Mouse (Mus musculus) urinary bladder, postnatal 14 days (tissue): ENCODE measurements around the gene Syna.

ENCODE experiments used
- DNase-seq: peaks from one replicate; pipeline ENCODE4 v3.0.0; 2021; ENCODE audit warnings: low spot score

The Syna gene

DNA sequence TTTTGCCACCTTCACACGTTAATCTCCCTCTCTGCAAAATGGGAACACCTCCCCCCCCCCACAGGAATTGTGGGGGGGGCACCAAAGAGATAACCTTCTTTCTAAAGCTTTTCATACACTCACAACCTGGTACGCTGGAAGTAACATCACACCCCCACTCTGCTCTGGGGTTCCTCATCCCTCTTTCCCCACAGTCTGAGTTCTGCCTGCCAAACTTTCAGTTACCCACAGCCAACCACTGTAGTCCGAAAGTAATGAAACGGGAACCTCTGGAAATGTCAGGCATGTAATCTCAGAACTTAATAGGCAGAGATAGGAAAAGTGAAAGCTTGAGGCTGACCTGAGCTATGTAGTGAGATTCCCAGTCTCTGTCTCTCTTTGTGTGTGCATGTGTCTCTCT lies 7.5 kb upstream of the Syna start:
- DNase-seq: no peak

- no peak for DNase-seq
These were observed 5.7 kb upstream of the Syna start for GRCm38 (mm10) chr5:134565696-134566095.

- DNase-seq: no peak
These were observed 4.3 kb upstream of the Syna start for GRCm38 (mm10) chr5:134564272-134564671.

DNA sequence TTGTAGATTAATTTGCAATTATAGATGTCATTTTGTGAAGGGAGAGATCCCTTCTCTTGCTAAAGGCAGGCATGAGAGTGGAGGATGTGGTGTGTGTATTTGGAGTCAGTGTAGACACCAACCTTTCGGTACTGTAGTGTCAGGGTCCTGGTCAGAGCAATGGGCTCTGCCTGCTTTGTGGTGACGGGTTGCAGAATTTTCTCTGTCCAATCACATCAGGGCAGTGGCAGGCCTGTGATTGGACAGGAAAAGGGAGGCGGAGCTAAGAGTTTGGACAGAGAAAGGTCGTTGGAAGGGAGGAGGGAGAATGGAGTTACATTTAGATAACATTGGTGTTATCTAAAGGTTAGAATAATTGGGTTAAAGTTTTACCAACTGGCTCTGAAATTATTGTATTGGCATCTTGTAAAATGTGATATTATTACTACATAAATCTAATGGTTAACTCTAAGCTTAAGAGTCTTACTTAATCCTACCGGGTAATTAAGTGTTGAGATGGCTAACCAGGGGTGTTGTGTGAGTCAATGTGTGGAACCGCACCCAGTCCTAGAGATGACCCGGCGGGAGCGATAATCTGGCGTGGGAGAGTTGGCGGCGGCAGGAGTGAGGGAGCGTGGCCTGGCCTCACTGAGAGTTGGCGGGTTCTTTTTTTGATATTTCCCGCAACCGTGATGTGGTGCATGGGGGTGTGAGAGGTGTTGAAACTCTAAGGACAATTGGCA lies 640 bp upstream of the Syna start:
- no peak for DNase-seq

- peak; percentile 62 for DNase-seq
These were observed 4.4 kb downstream of the Syna start for GRCm38 (mm10) chr5:134555463-134556164.

DNA sequence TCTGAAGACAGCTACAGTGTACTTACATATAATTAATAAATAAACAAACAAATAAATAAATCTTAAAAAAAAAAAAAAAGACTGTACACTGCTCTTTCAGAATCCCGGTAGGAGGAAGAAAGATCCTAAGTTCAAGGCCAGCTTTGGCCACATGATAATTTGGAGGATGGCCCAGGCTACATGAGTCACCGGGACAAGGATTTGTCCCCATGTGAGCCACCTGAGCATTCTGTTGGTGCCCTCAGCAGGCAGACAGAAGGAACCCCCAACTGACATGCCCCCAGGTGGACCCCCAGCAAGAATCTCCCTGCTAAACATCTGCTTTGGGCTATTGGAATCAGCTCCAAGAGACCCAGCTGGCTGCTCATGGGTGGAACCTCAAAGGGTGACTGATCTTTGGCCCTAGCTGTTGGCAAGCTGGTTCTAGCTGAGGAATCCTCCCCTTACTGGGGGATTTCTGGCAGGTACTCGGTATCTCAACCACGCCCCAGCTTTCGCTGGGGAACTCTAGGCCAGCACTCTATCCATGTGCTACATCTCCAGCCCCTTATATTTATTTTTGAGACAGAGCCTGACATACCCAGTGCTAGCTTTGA lies 5.9 kb downstream of the Syna start:
- DNase-seq: no peak

DNA sequence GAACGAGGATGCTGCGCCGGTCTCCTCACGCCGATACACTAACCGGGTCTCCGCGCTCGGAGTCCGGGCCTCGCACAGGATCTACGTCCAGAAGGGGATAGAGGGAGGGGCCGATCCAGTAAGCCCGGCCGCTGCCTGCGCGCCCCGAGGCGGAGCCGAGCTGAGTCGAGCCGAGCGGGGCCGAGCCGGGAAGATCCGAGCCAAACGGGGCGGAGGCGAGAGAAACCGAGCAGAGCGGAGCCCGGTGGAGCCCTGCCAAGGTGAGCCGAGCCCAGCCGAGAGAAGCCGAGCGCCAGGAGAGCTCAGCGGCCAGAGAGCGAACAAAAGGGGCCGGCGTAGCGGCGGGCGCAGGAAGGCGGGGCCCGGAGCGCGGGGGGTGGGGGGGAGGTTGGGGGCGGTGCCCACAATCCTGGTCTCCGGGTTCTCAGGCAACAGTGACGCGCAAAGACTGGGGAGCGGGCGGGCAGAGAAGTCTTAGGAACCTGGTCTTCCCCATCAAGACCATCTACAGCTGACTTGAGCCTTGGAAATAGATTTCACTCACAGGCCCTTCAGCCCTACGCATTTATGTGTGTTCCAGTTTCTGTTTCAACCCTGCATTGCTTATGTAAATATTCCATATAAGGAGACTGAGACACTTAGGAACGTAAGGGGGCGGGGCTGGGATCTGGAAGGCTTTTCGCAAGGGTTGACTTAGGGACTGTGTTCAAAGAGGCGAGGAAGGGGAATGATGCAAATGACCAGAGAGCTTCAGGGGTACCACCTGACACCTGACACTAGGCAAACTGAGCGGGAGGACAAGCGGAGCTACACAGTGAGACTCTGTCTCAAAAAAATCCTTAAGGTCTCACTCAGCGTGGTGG lies 7.6 kb downstream of the Syna start, which contains the start of gene Clip2:
Gene Clip2, minus strand, starts transcription at position 325 of the 863 bp plus-strand sequence.
- DNase-seq: peak; percentile 99

DNA sequence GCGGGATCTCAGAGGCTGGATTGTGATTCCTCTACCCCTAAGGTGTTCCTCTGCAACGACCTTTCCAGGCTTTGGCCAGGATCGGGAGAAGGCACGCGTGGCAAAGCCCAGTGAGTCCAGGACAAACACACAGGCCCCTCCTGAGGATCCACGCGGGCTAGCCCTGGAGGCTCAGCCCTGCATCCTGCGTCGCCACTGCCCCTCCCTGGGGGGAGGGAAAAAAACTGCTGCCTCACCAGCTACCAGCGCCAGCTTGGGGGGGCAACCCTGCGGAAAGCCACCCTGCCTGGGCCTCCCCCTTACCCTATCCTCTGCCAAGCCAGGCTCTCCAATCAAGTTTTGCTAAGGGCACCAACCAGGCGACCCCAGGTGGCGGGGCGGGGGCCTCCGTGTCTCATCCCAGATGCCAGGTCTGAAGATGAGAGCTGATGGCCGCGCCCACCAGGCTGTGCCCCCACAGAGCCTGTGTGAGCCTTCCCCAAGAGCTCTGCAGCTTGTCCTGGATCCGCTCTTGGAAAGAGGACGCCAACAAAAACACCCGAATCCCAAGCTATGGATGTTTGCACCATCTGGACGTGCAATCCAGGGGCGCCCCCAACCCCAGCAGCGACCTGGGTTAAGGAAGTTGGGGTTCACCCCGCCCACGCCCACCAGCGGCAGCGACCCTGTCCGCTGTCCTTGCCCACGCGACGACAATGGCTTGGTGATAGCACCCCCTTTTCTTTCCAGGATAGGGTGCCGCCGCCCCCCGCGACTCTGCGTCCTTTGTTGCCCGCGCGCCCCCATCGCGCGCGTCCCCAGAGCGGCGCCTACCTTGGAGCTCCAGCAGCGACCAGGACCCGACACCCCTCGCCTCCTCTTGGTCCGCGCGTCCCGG lies 8.5 kb downstream of the Syna start:
- peak; percentile 21 for DNase-seq

DNA sequence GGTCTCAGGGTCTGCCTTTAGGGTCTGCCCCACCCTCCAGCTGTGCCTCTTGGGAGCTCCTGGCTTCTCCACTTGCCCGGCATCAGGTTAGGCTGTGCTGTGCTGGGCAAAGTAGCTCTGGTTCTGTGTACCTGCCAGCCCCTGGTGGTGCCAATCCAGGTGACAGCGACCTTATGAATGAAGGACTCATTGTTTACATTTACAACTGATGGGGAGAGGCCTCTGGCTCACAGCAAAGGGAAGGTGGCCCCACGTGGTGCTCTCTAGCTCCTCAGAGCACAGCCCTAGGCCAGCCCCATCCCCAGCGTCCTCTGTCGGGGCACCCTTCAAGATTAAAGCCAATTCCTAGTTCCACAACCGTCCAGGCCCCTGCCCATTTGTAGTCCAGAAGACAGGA lies 9.1 kb downstream of the Syna start:
- peak; percentile 22 for DNase-seq

DNA sequence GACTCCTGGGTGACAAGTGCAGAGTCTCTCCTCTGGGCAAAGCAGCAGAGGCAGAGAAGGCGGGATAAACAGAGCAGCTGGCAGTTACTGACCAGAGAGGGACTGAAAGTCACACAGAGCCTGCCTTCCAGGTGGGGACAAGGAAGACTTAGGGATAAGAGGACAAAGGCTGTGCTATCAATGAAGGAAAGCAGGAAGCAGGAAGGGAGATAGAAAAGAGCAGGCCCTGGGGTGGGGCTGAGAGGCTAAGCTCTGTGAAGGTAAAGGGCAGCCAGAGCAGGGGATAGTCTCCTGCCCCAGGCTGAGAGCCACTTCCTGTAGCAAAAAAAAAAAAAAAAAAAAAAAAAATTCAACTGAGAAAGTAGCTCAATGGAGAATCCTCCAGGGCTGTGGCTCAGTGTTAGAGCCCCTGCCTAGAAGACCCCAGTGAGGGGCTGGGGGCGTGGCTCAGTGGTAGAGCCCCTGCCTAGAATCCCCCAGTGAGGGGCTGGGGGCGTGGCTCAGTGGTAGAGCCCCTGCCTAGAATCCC lies 10.3 kb downstream of the Syna start:
- DNase-seq: no peak

DNA sequence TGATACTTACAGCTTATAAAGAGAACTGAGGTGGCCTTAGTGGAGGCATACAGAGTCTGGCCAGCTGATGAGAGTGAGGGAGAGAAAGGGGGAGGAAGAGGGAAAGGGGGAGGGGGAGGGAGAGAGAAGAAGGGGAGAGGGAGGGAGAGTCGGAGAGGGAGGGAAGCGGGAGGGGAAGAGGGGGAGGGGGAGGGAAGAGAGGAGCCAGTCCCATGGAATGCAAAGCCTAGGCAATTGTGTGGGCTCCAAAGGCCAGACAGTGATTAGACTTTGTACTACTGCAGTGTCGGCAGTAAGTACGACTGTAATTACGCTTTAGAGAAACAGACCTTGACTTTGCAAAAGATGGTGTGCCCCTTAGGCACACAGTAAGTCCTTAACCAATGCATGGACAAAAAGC lies 11.7 kb downstream of the Syna start:
- no peak for DNase-seq

DNA sequence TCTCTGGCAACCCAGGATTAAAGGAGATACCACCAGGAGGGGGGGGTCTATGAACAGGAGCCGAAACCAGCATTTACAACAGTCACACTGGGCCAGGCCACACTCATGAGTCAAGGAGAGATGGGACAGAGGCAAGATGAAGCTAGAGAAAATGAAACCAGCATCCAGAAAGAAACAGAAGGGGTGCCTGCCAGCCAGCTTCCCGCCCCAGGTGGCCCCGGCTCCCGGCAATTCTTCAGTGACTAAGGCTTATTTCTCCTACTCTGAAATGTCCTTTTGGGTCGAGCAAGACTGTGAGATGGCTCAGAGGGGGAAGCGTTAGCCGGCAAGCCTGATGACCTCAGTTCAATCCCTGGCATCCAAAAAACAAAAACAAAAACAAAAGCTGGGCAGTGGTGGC lies 13.2 kb downstream of the Syna start:
- no peak for DNase-seq

- DNase-seq: no peak
These were observed 14.7 kb downstream of the Syna start for GRCm38 (mm10) chr5:134545242-134545629.

DNA sequence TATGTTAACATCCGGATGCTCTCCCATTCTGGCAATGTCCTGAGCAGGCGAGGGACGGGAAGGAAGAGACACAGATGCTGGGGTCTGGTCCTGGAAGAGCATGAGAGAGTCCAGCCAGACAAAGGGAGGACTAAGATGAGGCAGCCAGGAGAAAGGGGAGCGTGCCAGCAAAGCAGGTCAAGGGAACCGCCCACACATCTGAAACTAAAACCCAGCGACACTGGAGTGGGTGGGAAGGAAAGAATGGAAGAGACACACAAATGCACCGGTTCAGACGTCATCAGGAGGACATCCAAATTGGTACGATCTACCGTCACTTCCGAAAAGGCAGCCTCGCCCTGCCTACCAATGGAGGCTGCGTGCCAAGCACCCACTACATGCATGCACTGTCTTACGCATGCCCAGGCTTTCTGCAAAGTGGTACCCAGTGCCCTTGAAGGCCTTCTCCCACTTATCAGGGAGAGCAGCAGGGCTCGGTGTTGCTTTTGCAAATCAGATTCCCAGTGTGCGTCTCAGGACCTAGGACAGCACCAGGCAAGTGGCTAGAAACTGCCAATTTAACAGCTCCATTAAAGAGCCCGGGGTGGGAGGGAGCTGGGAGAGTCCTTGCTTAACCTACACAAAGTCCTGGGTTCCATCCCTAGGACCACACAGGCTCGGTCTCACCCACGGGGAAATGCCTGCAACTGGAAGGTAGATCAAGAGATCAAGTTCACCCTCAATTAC lies 15.3 kb downstream of the Syna start:
- no peak for DNase-seq

GRCm38 (mm10) chr5:134541640-134542039 lies 18.3 kb downstream of the Syna start:
- DNase-seq: peak; percentile 65

GRCm38 (mm10) chr5:134540881-134541280 lies 19.1 kb downstream of the Syna start:
- peak; percentile 30 for DNase-seq

- DNase-seq: peak; percentile 77
These were observed 20.1 kb downstream of the Syna start for GRCm38 (mm10) chr5:134539891-134540290.

DNA sequence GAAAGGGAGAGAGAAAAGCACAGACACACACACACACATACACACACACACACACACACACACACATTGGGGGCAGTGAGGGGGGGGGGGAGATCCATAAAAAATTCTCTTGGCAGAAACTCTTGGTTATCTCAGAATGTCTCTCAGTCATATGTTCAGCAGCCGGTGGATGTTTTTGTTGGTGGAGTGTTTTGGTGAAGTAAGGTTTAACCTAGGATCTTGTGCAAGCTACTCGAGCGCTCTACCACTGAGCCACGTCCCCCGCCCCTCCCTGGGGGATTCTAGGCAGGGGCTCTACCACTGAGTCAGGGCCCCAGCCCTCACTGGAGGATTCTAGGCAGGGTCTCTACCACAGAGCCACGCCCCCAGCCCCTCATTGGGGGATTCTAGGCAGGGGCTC lies 23.9 kb downstream of the Syna start:
- no peak for DNase-seq

- no peak for DNase-seq
These were observed 27.6 kb downstream of the Syna start for GRCm38 (mm10) chr5:134532417-134532816.

GRCm38 (mm10) chr5:134531585-134531984 lies 28.4 kb downstream of the Syna start:
- no peak for DNase-seq
